Mouse (Mus musculus): Measurements from ENCODE around the gene Gm42417.

DNA sequence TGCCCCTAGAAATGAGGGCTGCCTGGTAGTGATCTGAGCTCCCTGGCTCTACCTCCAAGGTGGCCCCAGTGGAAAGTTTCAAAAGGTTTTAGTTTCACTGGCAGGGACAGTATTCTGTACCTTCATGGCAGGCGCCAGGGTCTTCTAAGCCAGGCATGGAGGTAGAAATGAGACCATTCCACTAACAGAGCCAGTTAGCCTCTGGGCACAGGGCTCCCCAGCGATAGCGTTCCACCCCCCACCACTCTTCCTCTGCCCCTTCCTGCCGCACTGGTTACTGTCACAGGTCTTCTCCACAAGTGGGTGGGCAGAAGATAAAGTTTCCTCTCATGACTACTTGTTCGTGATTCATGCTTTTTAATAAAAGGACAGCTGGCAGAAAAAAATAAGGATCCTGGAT is 20.7 kb upstream of the Gm42417 start:
- TF ChIP-seq CTCF (IDR thresholded peaks at IDR 0.05; ENCODE audit: low read depth, low read length) (no peak), POLR2A (IDR thresholded peaks at IDR 0.05; ENCODE audit: insufficient read depth, low read length) (no peak), EP300 (IDR thresholded peaks at IDR 0.05; ENCODE audit: insufficient read depth, low read depth, low read length) (no peak)
